Mouse (Mus musculus): ENCODE data around the gene Afap1l2.

DNA sequence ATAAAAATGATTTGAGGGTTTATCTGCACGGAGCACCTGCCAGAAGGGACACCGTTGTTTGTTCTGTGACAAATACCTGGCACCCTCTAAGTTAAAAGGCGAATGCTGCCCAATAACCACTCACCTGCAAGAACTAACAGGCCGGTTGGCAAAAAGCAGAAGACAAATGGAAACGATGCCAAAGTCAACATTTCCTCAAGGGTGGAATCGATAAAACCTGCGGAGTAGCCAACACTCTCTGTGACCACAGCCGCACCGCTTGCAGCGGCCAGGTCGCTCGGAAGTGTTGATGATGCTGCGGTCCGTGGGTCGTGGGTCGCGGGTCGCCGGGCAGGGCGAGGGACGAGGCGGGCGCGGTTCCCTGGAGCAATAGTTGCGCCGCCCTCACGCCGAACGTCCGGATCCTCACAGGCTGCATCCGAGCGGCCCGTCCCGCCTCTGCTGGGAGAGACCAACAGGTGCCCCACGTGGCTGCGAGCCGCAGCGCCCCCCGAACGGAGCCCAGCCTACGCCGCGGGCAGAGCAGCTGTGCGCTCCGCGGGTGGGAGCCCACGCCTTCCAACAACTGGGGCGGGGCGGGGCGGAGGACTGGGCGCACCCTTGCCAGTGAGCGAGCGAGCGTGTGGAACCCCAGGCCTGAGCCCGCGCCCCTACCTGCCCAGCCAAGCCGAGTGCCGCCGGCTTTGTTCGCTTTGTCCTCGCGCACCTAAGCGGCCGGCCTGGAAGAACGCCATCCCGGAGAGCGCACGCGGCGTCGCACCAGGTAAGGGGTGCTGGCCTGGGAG lies 134.0 kb downstream of the Afap1l2 start, which contains the start of gene Vwa2:
- no peak for TF ChIP-seq CTCF (IDR thresholded peaks at IDR 0.05; ENCODE audit: low read depth, low read length)
- no peak for TF ChIP-seq POLR2A (IDR thresholded peaks at IDR 0.05; ENCODE audit: extremely low read depth, insufficient read depth, low read length)
